Mouse (Mus musculus): ENCODE measurements around the gene Wrap73. TPM values are rescaled to one million over a fixed set of nuclear protein-coding genes. Genes with fewer than 3 reads are reported as not detected.
A peak's percentile ranks its signal among the peaks of the same experiment; 100 is the strongest.

Wrap73 gene
- polyA plus RNA-seq, 1 experiment = 9.9 TPM

- no peak for TF ChIP-seq POLR2A (IDR thresholded peaks at IDR 0.05; ENCODE audit: low read depth, low read length)
- TF ChIP-seq CTCF (IDR thresholded peaks at IDR 0.05; ENCODE audit: borderline replicate concordance, insufficient read depth, low read length) = no peak
- H3K4me3 ChIP-seq (ENCODE audit: insufficient read depth, low read length) = peak overlapping the region; percentile 35
- no peaks in the 10 kb centered on the region for H3K4me1 ChIP-seq (ENCODE audit: control insufficient read depth, insufficient read depth, low read length)
- H3K27ac ChIP-seq (ENCODE audit: insufficient read depth, low read length) = no peak overlapping the region
Measured at GRCm38 (mm10) chr4:154171151-154171930, 29.2 kb downstream of the Wrap73 start.

GRCm38 (mm10) chr4:154171931-154172604 lies 29.9 kb downstream of the Wrap73 start:
- TF ChIP-seq CTCF (IDR thresholded peaks at IDR 0.05; ENCODE audit: borderline replicate concordance, insufficient read depth, low read length) (no peak), POLR2A (IDR thresholded peaks at IDR 0.05; ENCODE audit: low read depth, low read length) (no peak)
- Histone ChIP-seq H3K27ac (ENCODE audit: insufficient read depth, low read length) (no peak overlapping the region), H3K4me1 (ENCODE audit: control insufficient read depth, insufficient read depth, low read length) (no peaks in the 10 kb centered on the region), H3K4me3 (ENCODE audit: insufficient read depth, low read length) (no peak overlapping the region)

- TF ChIP-seq POLR2A (IDR thresholded peaks at IDR 0.05; ENCODE audit: low read depth, low read length) (no peak), CTCF (IDR thresholded peaks at IDR 0.05; ENCODE audit: borderline replicate concordance, insufficient read depth, low read length) (no peak)
- Histone ChIP-seq H3K4me1 (ENCODE audit: control insufficient read depth, insufficient read depth, low read length) (no peaks in the 10 kb centered on the region), H3K4me3 (ENCODE audit: insufficient read depth, low read length) (no peak overlapping the region), H3K27ac (ENCODE audit: insufficient read depth, low read length) (no peak overlapping the region)
Measured at GRCm38 (mm10) chr4:154177257-154177656, 35.1 kb downstream of the Wrap73 start.

GRCm38 (mm10) chr4:154181001-154181400 lies 38.8 kb downstream of the Wrap73 start:
- no peaks in the 10 kb centered on the region for H3K4me1 ChIP-seq (ENCODE audit: control insufficient read depth, insufficient read depth, low read length)
- TF ChIP-seq CTCF (IDR thresholded peaks at IDR 0.05; ENCODE audit: borderline replicate concordance, insufficient read depth, low read length) (no peak), POLR2A (IDR thresholded peaks at IDR 0.05; ENCODE audit: low read depth, low read length) (no peak)
- H3K27ac ChIP-seq (ENCODE audit: insufficient read depth, low read length) = no peak overlapping the region
- H3K4me3 ChIP-seq (ENCODE audit: insufficient read depth, low read length) = no peak overlapping the region

- TF ChIP-seq POLR2A (IDR thresholded peaks at IDR 0.05; ENCODE audit: low read depth, low read length) = no peak
- TF ChIP-seq CTCF (IDR thresholded peaks at IDR 0.05; ENCODE audit: borderline replicate concordance, insufficient read depth, low read length) = no peak
- no peak overlapping the region for H3K4me3 ChIP-seq (ENCODE audit: insufficient read depth, low read length)
- no peaks in the 10 kb centered on the region for H3K4me1 ChIP-seq (ENCODE audit: control insufficient read depth, insufficient read depth, low read length)
Measured at GRCm38 (mm10) chr4:154183566-154183965, 41.4 kb downstream of the Wrap73 start.

GRCm38 (mm10) chr4:154185001-154185400 lies 42.8 kb downstream of the Wrap73 start:
- Histone ChIP-seq H3K4me3 (ENCODE audit: insufficient read depth, low read length) (no peak overlapping the region), H3K27ac (ENCODE audit: insufficient read depth, low read length) (no peak overlapping the region), H3K4me1 (ENCODE audit: control insufficient read depth, insufficient read depth, low read length) (no peaks in the 10 kb centered on the region)
- TF ChIP-seq POLR2A (IDR thresholded peaks at IDR 0.05; ENCODE audit: low read depth, low read length) (no peak), CTCF (IDR thresholded peaks at IDR 0.05; ENCODE audit: borderline replicate concordance, insufficient read depth, low read length) (no peak)

More at GRCm38 (mm10) chr4:154183566-154183965, 41.4 kb downstream of the Wrap73 start:
- H3K27ac ChIP-seq (ENCODE audit: insufficient read depth, low read length) = no peak overlapping the region

- H3K27ac ChIP-seq (ENCODE audit: insufficient read depth, low read length) = no peak overlapping the region
- TF ChIP-seq POLR2A (IDR thresholded peaks at IDR 0.05; ENCODE audit: low read depth, low read length) (no peak), CTCF (IDR thresholded peaks at IDR 0.05; ENCODE audit: borderline replicate concordance, insufficient read depth, low read length) (no peak)
- no peaks in the 10 kb centered on the region for H3K4me1 ChIP-seq (ENCODE audit: control insufficient read depth, insufficient read depth, low read length)
- H3K4me3 ChIP-seq (ENCODE audit: insufficient read depth, low read length) = no peak overlapping the region
Measured at GRCm38 (mm10) chr4:154186002-154186537, 43.9 kb downstream of the Wrap73 start.

GRCm38 (mm10) chr4:154188948-154189347 lies 46.8 kb downstream of the Wrap73 start:
- no peaks in the 10 kb centered on the region for H3K4me1 ChIP-seq (ENCODE audit: control insufficient read depth, insufficient read depth, low read length)
- TF ChIP-seq POLR2A (IDR thresholded peaks at IDR 0.05; ENCODE audit: low read depth, low read length) (no peak), CTCF (IDR thresholded peaks at IDR 0.05; ENCODE audit: borderline replicate concordance, insufficient read depth, low read length) (no peak)
- H3K27ac ChIP-seq (ENCODE audit: insufficient read depth, low read length) = no peak overlapping the region
- H3K4me3 ChIP-seq (ENCODE audit: insufficient read depth, low read length) = no peak overlapping the region

- H3K27ac ChIP-seq (ENCODE audit: insufficient read depth, low read length) = no peak overlapping the region
- TF ChIP-seq POLR2A (IDR thresholded peaks at IDR 0.05; ENCODE audit: low read depth, low read length) = no peak
- no peak for TF ChIP-seq CTCF (IDR thresholded peaks at IDR 0.05; ENCODE audit: borderline replicate concordance, insufficient read depth, low read length)
- H3K4me1 ChIP-seq (ENCODE audit: control insufficient read depth, insufficient read depth, low read length) = no peaks in the 10 kb centered on the region
- H3K4me3 ChIP-seq (ENCODE audit: insufficient read depth, low read length) = no peak overlapping the region
Measured at GRCm38 (mm10) chr4:154197961-154198360, 55.8 kb downstream of the Wrap73 start.
